Mouse (Mus musculus) neural tube, embryonic 12.5 days (tissue): ENCODE results near the gene Bub1b. TPM values are rescaled to one million over a fixed set of nuclear protein-coding genes. Genes with fewer than 3 reads are reported as not detected.

ENCODE experiments used
- polyA plus RNA-seq: library from polyadenylated mRNA; unstranded; fragments of >200 nt; fragmentation: Nextera tagmentation; extraction: Ambion mirVana; gene quantifications from 2 replicates; pipeline ENCODE4 v1.2.1, GENCODE M21; 2016

Bub1b gene
- polyA plus RNA-seq, 1 experiment from 2014 or later: 63.6 TPM

Other genes with a start within 250 kb of the Bub1b start
- 2.3 TPM in 2 replicates for gene Gpr176, start 224.8 kb upstream of the Bub1b start, polyA plus RNA-seq
- 10.8 and 11.3 TPM in 2 replicates for gene Eif2ak4, start 209.6 kb upstream of the Bub1b start, polyA plus RNA-seq
- gene Srp14, start 118.5 kb upstream of the Bub1b start, polyA plus RNA-seq: 305 TPM in 2 replicates
- gene Bmf, start 48.5 kb upstream of the Bub1b start, polyA plus RNA-seq: 5.6 and 7.5 TPM in 2 replicates
- 4.7 and 5.7 TPM in 2 replicates for gene Pak6, start 65.1 kb downstream of the Bub1b start, polyA plus RNA-seq
- gene Ankrd63, start 105.8 kb downstream of the Bub1b start, polyA plus RNA-seq: not detected in 2 replicates
- gene Plcb2, start 130.2 kb downstream of the Bub1b start, polyA plus RNA-seq: 0.41 and 1.1 TPM in 2 replicates
- gene Inafm2, start 147.5 kb downstream of the Bub1b start, polyA plus RNA-seq: 25.2 and 25.4 TPM in 2 replicates
- gene Ccdc9b, start 164.4 kb downstream of the Bub1b start, polyA plus RNA-seq: 1.6 and 1.9 TPM in 2 replicates
- not detected in 2 replicates for gene Phgr1, start 174.6 kb downstream of the Bub1b start, polyA plus RNA-seq
- gene Disp2, start 181.5 kb downstream of the Bub1b start, polyA plus RNA-seq: 21.7 and 24.0 TPM in 2 replicates
- 90.3 and 93.5 TPM in 2 replicates for gene Knstrn, start 215.8 kb downstream of the Bub1b start, polyA plus RNA-seq